Mouse (Mus musculus): ENCODE data around the gene Ptf1a. TPM values are rescaled to one million over a fixed set of nuclear protein-coding genes. Genes with fewer than 3 reads are reported as not detected.

Ptf1a gene
- total RNA-seq, 2 experiments from 2014 or later = not detected

GRCm38 (mm10) chr2:19449308-19449707, 3.8 kb downstream of the Ptf1a start:
- no peak for DNase-seq (ENCODE audit: low spot score in 2 of 2)

- no peak for DNase-seq (ENCODE audit: low spot score in 2 of 2)
These were observed 7.1 kb downstream of the Ptf1a start for GRCm38 (mm10) chr2:19452531-19453055.

- no peak for DNase-seq (ENCODE audit: low spot score in 2 of 2)
These were observed 9.8 kb downstream of the Ptf1a start for GRCm38 (mm10) chr2:19455228-19455627.

- no peak for DNase-seq (ENCODE audit: low spot score in 2 of 2)
These were observed 10.5 kb downstream of the Ptf1a start for GRCm38 (mm10) chr2:19455857-19456482.

- DNase-seq (ENCODE audit: low spot score in 2 of 2) = no peak
These were observed 13.3 kb downstream of the Ptf1a start for GRCm38 (mm10) chr2:19458785-19459184.

GRCm38 (mm10) chr2:19461940-19462339, 16.5 kb downstream of the Ptf1a start:
- DNase-seq (ENCODE audit: low spot score in 2 of 2) = no peak

- no peak for DNase-seq (ENCODE audit: low spot score in 2 of 2)
These were observed 44.8 kb downstream of the Ptf1a start for GRCm38 (mm10) chr2:19490262-19490661.

Other genes with a start within 250 kb of the Ptf1a start
- gene Armc3, start 246.4 kb upstream of the Ptf1a start, total RNA-seq (2021) = 1 to 10 TPM in 1 of 2 experiments, under 1 TPM in 1; 0.83 to 1.2 TPM
- 10 to 100 TPM; 22.3 to 22.4 TPM for gene Msrb2, start 74.2 kb upstream of the Ptf1a start, total RNA-seq (2021)
- not detected for gene 4921504E06Rik, start 108.3 kb downstream of the Ptf1a start, total RNA-seq (2021)
- 1 to 10 TPM; 7.8 to 9.1 TPM for gene Otud1, start 212.1 kb downstream of the Ptf1a start, total RNA-seq (2021)

Data from layer of hippocampus, postnatal 14 days (tissue).